Mouse (Mus musculus): ENCODE measurements around the gene Dgcr6. TPM values are rescaled to one million over a fixed set of nuclear protein-coding genes. Genes with fewer than 3 reads are reported as not detected.
A peak's percentile ranks its signal among the peaks of the same experiment; 100 is the strongest.

Dgcr6 gene
- total and polyA plus RNA-seq, 2 experiments from 2014 or later = 23.0 to 83.5 TPM

- TF ChIP-seq CTCF (IDR thresholded peaks at IDR 0.05; ENCODE audit: low read depth) = no peak
- TF ChIP-seq EP300 (IDR thresholded peaks at IDR 0.05; ENCODE audit: low read depth) = no peak
- DNase-seq (ENCODE audit: low spot score) (no peak), ATAC-seq (ENCODE audit: insufficient read depth, low read depth) (no peak)
- Histone ChIP-seq H3K4me2 (ENCODE audit: low read depth, low read length) (no peak overlapping the region), H3K4me1 (ENCODE audit: control insufficient read depth, insufficient read depth) (no peaks in the 10 kb centered on the region), H3K9me3 (replicated peaks; ENCODE audit: control insufficient read depth, low read length) (no peaks in the 10 kb centered on the region), H3K36me3 (replicated peaks; ENCODE audit: control insufficient read depth, insufficient read depth, low read length) (no peaks in the 10 kb centered on the region), H3K4me3 (ENCODE audit: low read depth, low read length) (no peak overlapping the region), H3K27ac (ENCODE audit: low read depth) (no peak overlapping the region), H3K9ac (replicated peaks; ENCODE audit: low read depth, low read length) (no peak overlapping the region), H3K27me3 (ENCODE audit: control insufficient read depth, insufficient read depth, low read length) (no peaks in the 10 kb centered on the region)
- 29% methylated on average over 2 of the region's 2 CpGs for WGBS
Observed at GRCm38 (mm10) chr16:18056215-18056614, 3.6 kb downstream of the Dgcr6 start.

- TF ChIP-seq CTCF (IDR thresholded peaks at IDR 0.05; ENCODE audit: low read depth) = no peak
- no peaks in the 10 kb centered on the region for H3K9me3 ChIP-seq (replicated peaks; ENCODE audit: control insufficient read depth, low read length)
- no peak overlapping the region for H3K4me3 ChIP-seq (ENCODE audit: low read depth, low read length)
- H3K27ac ChIP-seq (ENCODE audit: low read depth) = no peak overlapping the region
- H3K27me3 ChIP-seq (ENCODE audit: control insufficient read depth, insufficient read depth, low read length) = no peaks in the 10 kb centered on the region
- H3K4me2 ChIP-seq (ENCODE audit: low read depth, low read length) = no peak overlapping the region
- DNase-seq (ENCODE audit: low spot score) = no peak
- ATAC-seq (ENCODE audit: insufficient read depth, low read depth) = no peak
- H3K4me1 ChIP-seq (ENCODE audit: control insufficient read depth, insufficient read depth) = no peaks in the 10 kb centered on the region
- 70% methylated on average over 6 of the region's 6 CpGs for WGBS
- H3K36me3 ChIP-seq (replicated peaks; ENCODE audit: control insufficient read depth, insufficient read depth, low read length) = no peaks in the 10 kb centered on the region
- H3K9ac ChIP-seq (replicated peaks; ENCODE audit: low read depth, low read length) = no peak overlapping the region
Observed at GRCm38 (mm10) chr16:18058331-18058731, 5.7 kb downstream of the Dgcr6 start.

- Histone ChIP-seq H3K27ac (ENCODE audit: low read depth) (no peak overlapping the region), H3K4me1 (ENCODE audit: control insufficient read depth, insufficient read depth) (no peaks in the 10 kb centered on the region), H3K9ac (replicated peaks; ENCODE audit: low read depth, low read length) (no peak overlapping the region), H3K27me3 (ENCODE audit: control insufficient read depth, insufficient read depth, low read length) (no peaks in the 10 kb centered on the region), H3K4me2 (ENCODE audit: low read depth, low read length) (no peak overlapping the region), H3K9me3 (replicated peaks; ENCODE audit: control insufficient read depth, low read length) (no peaks in the 10 kb centered on the region), H3K36me3 (replicated peaks; ENCODE audit: control insufficient read depth, insufficient read depth, low read length) (no peaks in the 10 kb centered on the region), H3K4me3 (ENCODE audit: low read depth, low read length) (no peak overlapping the region)
- TF ChIP-seq CTCF (IDR thresholded peaks at IDR 0.05; ENCODE audit: low read depth) (no peak), EP300 (IDR thresholded peaks at IDR 0.05; ENCODE audit: low read depth) (no peak)
- 66% methylated on average over 10 of the region's 10 CpGs for WGBS
- DNase-seq (ENCODE audit: low spot score) (no peak), ATAC-seq (ENCODE audit: insufficient read depth, low read depth) (no peak)
Observed at GRCm38 (mm10) chr16:18059243-18059642, 6.6 kb downstream of the Dgcr6 start.

- Histone ChIP-seq H3K9ac (replicated peaks; ENCODE audit: low read depth, low read length) (no peak overlapping the region), H3K4me3 (ENCODE audit: low read depth, low read length) (no peak overlapping the region), H3K9me3 (replicated peaks; ENCODE audit: control insufficient read depth, low read length) (no peaks in the 10 kb centered on the region), H3K4me1 (ENCODE audit: control insufficient read depth, insufficient read depth) (0 out of 2 replicates have a peak, but pooled peaks cover 4% of the 10 kb centered on the region), H3K36me3 (replicated peaks; ENCODE audit: control insufficient read depth, insufficient read depth, low read length) (no peaks in the 10 kb centered on the region), H3K27me3 (ENCODE audit: control insufficient read depth, insufficient read depth, low read length) (no peaks in the 10 kb centered on the region), H3K4me2 (ENCODE audit: low read depth, low read length) (no peak overlapping the region), H3K27ac (ENCODE audit: low read depth) (no peak overlapping the region)
- WGBS = 69% methylated on average over 11 of the region's 11 CpGs
- TF ChIP-seq CTCF (IDR thresholded peaks at IDR 0.05; ENCODE audit: low read depth) (no peak), EP300 (IDR thresholded peaks at IDR 0.05; ENCODE audit: low read depth) (no peak)
- DNase-seq (ENCODE audit: low spot score) (no peak), ATAC-seq (ENCODE audit: insufficient read depth, low read depth) (no peak)
Observed at GRCm38 (mm10) chr16:18061201-18061600, 8.5 kb downstream of the Dgcr6 start.

- Histone ChIP-seq H3K4me1 (ENCODE audit: control insufficient read depth, insufficient read depth) (peaks cover 11% of the 10 kb centered on the region; the same call in 1 of the 2 replicates), H3K9ac (replicated peaks; ENCODE audit: low read depth, low read length) (peak overlapping the region; percentile 88), H3K4me3 (ENCODE audit: low read depth, low read length) (peak overlapping the region; percentile 95), H3K27me3 (ENCODE audit: control insufficient read depth, insufficient read depth, low read length) (no peaks in the 10 kb centered on the region), H3K36me3 (replicated peaks; ENCODE audit: control insufficient read depth, insufficient read depth, low read length) (peaks cover 16% of the 10 kb centered on the region), H3K9me3 (replicated peaks; ENCODE audit: control insufficient read depth, low read length) (no peaks in the 10 kb centered on the region), H3K4me2 (ENCODE audit: low read depth, low read length) (peak overlapping the region; percentile 91), H3K27ac (ENCODE audit: low read depth) (peak overlapping the region; percentile 92)
- ATAC-seq (ENCODE audit: insufficient read depth, low read depth) (peak; percentile 98), DNase-seq (ENCODE audit: low spot score) (peak; percentile 94)
- no peak for TF ChIP-seq CTCF (IDR thresholded peaks at IDR 0.05; ENCODE audit: low read depth)
- TF ChIP-seq EP300 (IDR thresholded peaks at IDR 0.05; ENCODE audit: low read depth) = no peak
- under 1% methylated on average over 72 of the region's 81 CpGs for WGBS
Observed at GRCm38 (mm10) chr16:18066060-18067009, 13.7 kb downstream of the Dgcr6 start.

Data from heart, postnatal 0 days (tissue).